Mouse (Mus musculus) heart, postnatal 0 days (tissue): Measurements from ENCODE around the gene Ubr3. TPM values are rescaled to one million over a fixed set of nuclear protein-coding genes. Genes with fewer than 3 reads are reported as not detected.

ENCODE experiments used
- ATAC-seq: fragments of 200-750 bp; cut with Nextera tagmentation; 2 replicates; pipeline ENCODE4 v1.8.0; 2017; ENCODE audit warnings: low read depth, moderate number of reproducible peaks, moderate library complexity; ENCODE audit not compliant: insufficient read depth
- DNase-seq: peaks from one replicate; pipeline ENCODE4 v3.0.0-alpha.2; 2016; ENCODE audit warnings: low spot score
- H3K27ac ChIP-seq: fragments of 300-500 bp; sonication (generic); 2 replicates; pipeline ENCODE4 v1.5.1; 2014; ENCODE audit warnings: low read depth, mild to moderate bottlenecking
- H3K27me3 ChIP-seq: fragments of 300-500 bp; sonication (generic); 2 replicates; pipeline ENCODE4 v1.6.1; 2014; ENCODE audit warnings: low read length, mixed read lengths; ENCODE audit not compliant: control insufficient read depth, insufficient read depth
- H3K36me3 ChIP-seq: fragments of 300-500 bp; sonication (generic); replicated peaks from 2 replicates; pipeline ENCODE4 v1.6.1; 2014; ENCODE audit warnings: low read length, mixed read lengths; ENCODE audit not compliant: control insufficient read depth, insufficient read depth
- H3K4me1 ChIP-seq: fragments of 300-500 bp; sonication (generic); 2 replicates; pipeline ENCODE4 v1.6.1; 2014; ENCODE audit warnings: antibody characterized with exemption; ENCODE audit not compliant: control insufficient read depth, insufficient read depth
- H3K4me2 ChIP-seq: fragments of 300-500 bp; sonication (generic); 2 replicates; pipeline ENCODE4 v1.6.1; 2014; ENCODE audit warnings: low read depth, mild to moderate bottlenecking, low read length, moderate library complexity
- H3K4me3 ChIP-seq: fragments of 300-500 bp; sonication (generic); 2 replicates; pipeline ENCODE4 v1.5.1; 2014; ENCODE audit warnings: low read depth, low read length
- H3K9ac ChIP-seq: fragments of 300-500 bp; sonication (generic); replicated peaks from 2 replicates; pipeline ENCODE4 v1.6.1; 2014; ENCODE audit warnings: low read depth, low read length, mixed read lengths
- H3K9me3 ChIP-seq: fragments of 300-500 bp; sonication (generic); replicated peaks from 2 replicates; pipeline ENCODE4 v1.6.1; 2016; ENCODE audit warnings: low read length; ENCODE audit not compliant: control insufficient read depth
- CTCF ChIP-seq: IDR thresholded peaks from 2 replicates; pipeline ENCODE4 v1.5.1; 2016; ENCODE audit warnings: antibody characterized with exemption, control low read depth, low read depth
- EP300 ChIP-seq: IDR thresholded peaks from 2 replicates; pipeline ENCODE4 v1.6.1; 2016; ENCODE audit warnings: antibody characterized with exemption, low read depth
- WGBS: fragments of 180-500 bp; shearing (Covaris S2); extraction: QIAGEN DNeasy Blood & Tissue Kit; methylation state at CpG from one replicate; pipeline ENCODE4 v1.1.7; 2014; 5-methylcytosine and 5-hydroxymethylcytosine counted together
- polyA plus RNA-seq: library from polyadenylated mRNA; unstranded; fragments of >200 nt; fragmentation: Nextera tagmentation; extraction: Ambion mirVana; gene quantifications from 2 replicates; pipeline ENCODE4 v1.2.1, GENCODE M21; 2015
- total RNA-seq: library from RNA; depleted of rRNA; stranded (reverse); fragments of >200 nt; gene quantifications from 2 replicates; pipeline ENCODE4 v1.2.3, GENCODE M21; 2014; ENCODE audit warnings: low replicate concordance; rRNA removed

Gene Ubr3
- 42.6 and 55.0 TPM in 2 replicates for total RNA-seq
- polyA plus RNA-seq = 9.6 and 12.9 TPM in 2 replicates

DNA sequence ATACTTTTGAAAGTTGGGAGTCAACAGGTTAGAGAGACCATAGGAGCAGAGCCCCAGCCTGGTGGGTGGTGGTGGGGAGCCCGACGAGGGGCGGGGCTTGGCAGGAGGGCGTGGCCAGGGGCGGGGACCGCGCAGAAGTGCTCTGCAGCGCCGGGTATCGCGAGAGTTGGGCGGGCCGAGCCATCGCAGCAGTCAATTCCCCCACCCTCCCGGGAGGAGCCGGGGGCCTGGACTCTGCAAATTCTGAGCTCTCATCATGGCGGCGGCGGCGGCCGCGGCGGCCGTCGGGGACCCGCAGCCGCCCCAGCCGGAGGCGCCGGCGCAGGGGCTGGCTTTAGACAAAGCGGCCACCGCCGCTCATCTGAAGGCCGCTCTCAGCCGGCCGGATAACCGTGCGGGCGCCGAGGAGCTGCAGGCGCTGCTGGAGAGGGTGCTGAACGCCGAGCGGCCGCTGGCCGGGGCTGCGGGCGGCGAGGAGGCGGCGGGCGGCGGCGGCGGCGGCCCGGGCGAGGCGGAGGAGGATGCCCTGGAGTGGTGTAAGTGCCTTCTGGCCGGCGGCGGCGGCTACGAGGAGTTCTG lies at the start of gene Ubr3:
Gene Ubr3, plus strand, starts transcription at position 208 of the 579 bp plus-strand sequence.
- no peaks in the 10 kb centered on the region for H3K9me3 ChIP-seq
- H3K36me3 ChIP-seq = 0 out of 2 replicates have a peak, but pooled peaks cover 6% of the 10 kb centered on the region
- peak within 1 kb of the TSS; percentile 96 for H3K27ac ChIP-seq
- WGBS = under 1% methylated on average over 51 of the region's 65 CpGs
- peak within 1 kb of the TSS; percentile 95 for H3K4me3 ChIP-seq
- peak within 1 kb of the TSS; percentile 99 for H3K9ac ChIP-seq
- ATAC-seq = peak; percentile 98
- peak; percentile 97 for DNase-seq
- 0 out of 2 replicates have a peak, but pooled peaks cover 6% of the 10 kb centered on the region for H3K4me1 ChIP-seq
- no peaks in the 10 kb centered on the region for H3K27me3 ChIP-seq
- peak; percentile 96 for TF ChIP-seq EP300
- TF ChIP-seq CTCF = no peak
- peak within 1 kb of the TSS; percentile 91 for H3K4me2 ChIP-seq

DNA sequence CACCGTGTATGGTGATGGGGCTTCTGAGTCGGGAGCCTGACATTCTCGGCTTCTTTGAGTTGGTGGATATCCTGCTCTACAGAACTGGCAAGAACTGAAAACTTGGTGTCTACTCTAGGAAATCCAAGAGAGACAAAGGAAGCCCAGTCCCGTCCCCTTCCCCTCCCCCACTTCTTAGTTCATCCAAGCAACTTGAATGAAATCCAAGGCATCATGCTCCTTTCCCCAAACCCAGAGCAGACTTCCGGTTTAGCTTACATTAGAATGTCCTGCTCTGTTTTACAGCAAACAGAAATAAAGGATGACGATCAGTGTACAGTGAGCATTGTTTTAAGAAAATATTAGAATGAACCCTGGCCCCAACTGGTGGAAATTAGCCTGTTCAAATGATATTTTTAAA lies 47.8 kb upstream of the Ubr3 start:
- ATAC-seq (peak; percentile 36), DNase-seq (peak; percentile 65)
- Histone ChIP-seq H3K4me2 (peak overlapping the region; percentile 13; the same call in 1 of the 2 replicates), H3K4me1 (no peaks in the 10 kb centered on the region), H3K9me3 (no peaks in the 10 kb centered on the region), H3K27me3 (no peaks in the 10 kb centered on the region), H3K36me3 (no peaks in the 10 kb centered on the region), H3K9ac (no peak overlapping the region), H3K27ac (peak overlapping the region; percentile 78), H3K4me3 (no peak overlapping the region)
- no peak for TF ChIP-seq EP300
- TF ChIP-seq CTCF = no peak
- 49% methylated on average over 6 of the region's 6 CpGs for WGBS

DNA sequence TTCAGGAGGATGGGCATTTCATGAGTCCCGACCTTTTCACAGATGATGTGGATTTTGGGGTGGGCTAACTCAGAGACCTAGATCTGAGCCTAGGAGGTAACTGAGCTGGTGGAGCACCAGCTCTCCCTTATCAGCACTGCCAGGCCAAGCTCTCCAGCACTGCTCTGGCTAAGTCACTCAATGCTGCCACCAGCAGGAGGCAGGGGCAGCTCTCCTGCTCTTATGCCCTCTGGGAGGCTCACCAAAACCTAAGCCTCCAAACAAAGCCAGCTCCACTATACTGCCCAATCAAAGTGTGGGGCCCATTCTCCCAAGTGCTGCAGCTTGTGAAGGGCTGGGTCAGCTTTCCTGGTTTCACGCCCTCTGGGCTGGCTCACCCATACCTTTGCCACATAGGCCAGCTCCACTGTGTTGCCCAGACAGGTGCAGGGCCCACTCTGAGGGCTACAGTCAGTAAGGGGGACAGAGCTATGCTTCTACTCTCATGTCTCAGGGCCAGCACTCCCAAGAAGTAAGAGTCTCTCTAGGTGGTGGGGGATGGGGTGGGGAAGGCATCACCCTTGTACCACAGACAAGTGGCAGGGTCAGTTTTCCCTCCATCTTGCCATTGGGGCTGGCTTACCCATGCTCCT lies 45.5 kb upstream of the Ubr3 start:
- H3K27me3 ChIP-seq = no peaks in the 10 kb centered on the region
- H3K4me2 ChIP-seq = no peak overlapping the region
- ATAC-seq = no peak
- no peak overlapping the region for H3K9ac ChIP-seq
- H3K27ac ChIP-seq = no peak overlapping the region
- H3K36me3 ChIP-seq = no peaks in the 10 kb centered on the region
- TF ChIP-seq CTCF (peak; percentile 41), EP300 (no peak)
- no peak overlapping the region for H3K4me3 ChIP-seq
- H3K4me1 ChIP-seq = no peaks in the 10 kb centered on the region
- DNase-seq = no peak
- no peaks in the 10 kb centered on the region for H3K9me3 ChIP-seq
- 79% methylated on average over 2 of the region's 2 CpGs for WGBS

DNA sequence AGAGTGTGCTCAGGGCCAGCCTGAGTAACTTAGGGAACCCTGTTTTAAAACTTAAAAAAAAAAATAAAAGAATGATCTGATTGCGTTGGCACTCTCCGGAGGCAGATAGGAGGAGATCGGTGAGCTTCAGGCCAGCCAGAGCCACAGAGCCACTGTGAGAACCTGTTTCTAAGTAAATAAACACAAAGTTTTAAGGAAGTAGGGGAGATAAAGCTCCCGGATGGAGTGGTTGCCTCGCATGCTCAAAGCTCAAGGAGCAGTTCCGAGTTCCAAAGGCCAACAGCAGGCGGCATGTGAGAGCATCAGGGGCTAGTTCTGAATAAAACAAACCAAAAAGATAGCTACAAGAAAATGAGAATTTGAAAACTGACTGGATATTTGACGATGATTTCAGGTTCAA lies 40.7 kb upstream of the Ubr3 start:
- Histone ChIP-seq H3K27me3 (no peaks in the 10 kb centered on the region), H3K4me1 (no peaks in the 10 kb centered on the region), H3K9me3 (no peaks in the 10 kb centered on the region), H3K4me3 (no peak overlapping the region), H3K36me3 (no peaks in the 10 kb centered on the region), H3K4me2 (no peak overlapping the region), H3K9ac (no peak overlapping the region), H3K27ac (no peak overlapping the region)
- ATAC-seq (no peak), DNase-seq (peak; percentile 17)
- WGBS = 30% methylated on average over 8 of the region's 8 CpGs
- TF ChIP-seq CTCF = peak; percentile 20; the same call in 1 of the 2 replicates
- TF ChIP-seq EP300 = no peak

DNA sequence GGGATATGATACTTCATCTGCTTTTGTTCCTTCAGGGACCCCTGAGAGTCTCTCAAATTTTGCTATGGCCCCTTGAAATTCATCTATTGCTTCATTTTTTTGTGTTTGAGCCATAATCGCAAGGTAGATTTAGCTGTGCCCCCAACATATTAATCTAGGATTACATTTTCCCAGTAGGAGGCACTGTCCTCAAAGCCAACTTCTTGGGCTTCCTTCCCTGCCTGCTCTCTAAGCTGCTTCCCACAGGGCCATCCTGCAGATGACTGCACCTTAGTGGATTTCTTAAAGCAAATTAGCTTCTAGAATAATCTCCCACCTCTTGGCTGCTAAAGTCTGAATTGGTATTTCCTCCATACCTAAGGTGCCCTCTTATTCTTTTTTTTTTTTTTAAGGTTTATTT lies 39.2 kb upstream of the Ubr3 start:
- no peaks in the 10 kb centered on the region for H3K9me3 ChIP-seq
- DNase-seq (peak; percentile 22), ATAC-seq (no peak)
- no peak overlapping the region for H3K4me3 ChIP-seq
- TF ChIP-seq CTCF (peak; percentile 34), EP300 (no peak)
- no peak overlapping the region for H3K4me2 ChIP-seq
- 80% methylated on average over 1 of the region's 1 CpGs for WGBS
- H3K27ac ChIP-seq = no peak overlapping the region
- H3K27me3 ChIP-seq = no peaks in the 10 kb centered on the region
- H3K4me1 ChIP-seq = peaks cover 7% of the 10 kb centered on the region
- H3K9ac ChIP-seq = no peak overlapping the region
- H3K36me3 ChIP-seq = no peaks in the 10 kb centered on the region
